Mouse (Mus musculus) lung, embryonic 14.5 days (tissue): ENCODE data around the gene Ncdn. TPM values are rescaled to one million over a fixed set of nuclear protein-coding genes. Genes with fewer than 3 reads are reported as not detected.
A peak's percentile ranks its signal among the peaks of the same experiment; 100 is the strongest.

Source experiments
- ATAC-seq: fragments of 200-750 bp; cut with Nextera tagmentation; 2 replicates; pipeline ENCODE4 v1.8.0; 2017; ENCODE audit warnings: mild to moderate bottlenecking, moderate TSS enrichment, moderate library complexity; ENCODE audit not compliant: insufficient read depth
- DNase-seq: peaks from one replicate; pipeline ENCODE4 v3.0.0-alpha.2; 2015
- H3K27ac ChIP-seq: fragments of 300-500 bp; sonication (generic); 2 replicates; pipeline ENCODE4 v1.5.1; 2014; ENCODE audit warnings: low read depth, mild to moderate bottlenecking, moderate library complexity
- H3K27me3 ChIP-seq: fragments of 300-500 bp; sonication (generic); 2 replicates; pipeline ENCODE4 v1.6.1; 2014; ENCODE audit warnings: low read length, control low read depth; ENCODE audit not compliant: insufficient read depth
- H3K36me3 ChIP-seq: fragments of 300-500 bp; sonication (generic); 2 replicates; pipeline ENCODE4 v1.6.1; 2014; ENCODE audit warnings: control low read depth; ENCODE audit not compliant: insufficient read depth
- H3K4me1 ChIP-seq: fragments of 300-500 bp; sonication (generic); 2 replicates; pipeline ENCODE4 v1.6.1; 2014; ENCODE audit warnings: antibody characterized with exemption, control low read depth; ENCODE audit not compliant: insufficient read depth
- H3K4me2 ChIP-seq: fragments of 300-500 bp; sonication (generic); 2 replicates; pipeline ENCODE4 v1.6.1; 2014; ENCODE audit warnings: mild to moderate bottlenecking
- H3K4me3 ChIP-seq: fragments of 300-500 bp; sonication (generic); 2 replicates; pipeline ENCODE4 v1.5.1; 2014; ENCODE audit warnings: low read depth, low read length
- H3K9ac ChIP-seq: fragments of 300-500 bp; sonication (generic); 2 replicates; pipeline ENCODE4 v1.6.1; 2014
- H3K9me3 ChIP-seq: fragments of 300-500 bp; sonication (generic); 2 replicates; pipeline ENCODE4 v1.6.1; 2016; ENCODE audit warnings: low read depth, low read length, control low read depth
- CTCF ChIP-seq: IDR thresholded peaks from 2 replicates; pipeline ENCODE4 v1.5.1; 2016; ENCODE audit warnings: antibody characterized with exemption, low read depth
- WGBS: fragments of 180-500 bp; shearing (Covaris S2); extraction: QIAGEN DNeasy Blood & Tissue Kit; methylation state at CpG from one replicate; pipeline ENCODE4 v1.1.7; 2014; 5-methylcytosine and 5-hydroxymethylcytosine counted together
- polyA plus RNA-seq: library from polyadenylated mRNA; unstranded; fragments of >200 nt; fragmentation: Nextera tagmentation; extraction: Ambion mirVana; gene quantifications from 2 replicates; pipeline ENCODE4 v1.2.1, GENCODE M21; 2014

The Ncdn gene
- polyA plus RNA-seq, 1 experiment from 2014 or later = 30.4 TPM

GRCm38 (mm10) chr4:126745506-126746193, 7.6 kb downstream of the Ncdn start:
- WGBS = 44% methylated on average over 13 of the region's 13 CpGs
- H3K4me3 ChIP-seq = no peak overlapping the region
- no peaks in the 10 kb centered on the region for H3K4me1 ChIP-seq
- H3K36me3 ChIP-seq = peaks cover 63% of the 10 kb centered on the region
- ATAC-seq (no peak), DNase-seq (peak; percentile 76)
- H3K9me3 ChIP-seq = no peaks in the 10 kb centered on the region
- H3K4me2 ChIP-seq = no peak overlapping the region
- no peak overlapping the region for H3K9ac ChIP-seq
- H3K27me3 ChIP-seq = no peaks in the 10 kb centered on the region
- peak; percentile 70 for TF ChIP-seq CTCF
- no peak overlapping the region for H3K27ac ChIP-seq

- no peak for TF ChIP-seq CTCF
- no peaks in the 10 kb centered on the region for H3K9me3 ChIP-seq
- no peak for ATAC-seq
- H3K36me3 ChIP-seq = peaks cover 55% of the 10 kb centered on the region
- DNase-seq = no peak
- no peak overlapping the region for H3K9ac ChIP-seq
- H3K27me3 ChIP-seq = no peaks in the 10 kb centered on the region
- H3K4me3 ChIP-seq = no peak overlapping the region
- H3K4me1 ChIP-seq = no peaks in the 10 kb centered on the region
- 89% methylated on average over 14 of the region's 14 CpGs for WGBS
- H3K27ac ChIP-seq = no peak overlapping the region
- H3K4me2 ChIP-seq = no peak overlapping the region
These were observed 8.4 kb downstream of the Ncdn start for GRCm38 (mm10) chr4:126744831-126745230.

GRCm38 (mm10) chr4:126743713-126744112, 9.5 kb downstream of the Ncdn start:
- DNase-seq (no peak), ATAC-seq (no peak)
- peaks cover 44% of the 10 kb centered on the region for H3K36me3 ChIP-seq
- H3K4me3 ChIP-seq = no peak overlapping the region
- no peak overlapping the region for H3K4me2 ChIP-seq
- H3K27me3 ChIP-seq = peaks cover 9% of the 10 kb centered on the region; the same call in 1 of the 2 replicates
- TF ChIP-seq CTCF = no peak
- no peak overlapping the region for H3K27ac ChIP-seq
- WGBS = 15% methylated on average over 11 of the region's 11 CpGs
- no peak overlapping the region for H3K9ac ChIP-seq
- H3K4me1 ChIP-seq = no peaks in the 10 kb centered on the region
- no peaks in the 10 kb centered on the region for H3K9me3 ChIP-seq

- DNase-seq (no peak), ATAC-seq (no peak)
- H3K4me3 ChIP-seq = no peak overlapping the region
- no peak overlapping the region for H3K27ac ChIP-seq
- 61% methylated on average over 2 of the region's 2 CpGs for WGBS
- no peak overlapping the region for H3K4me2 ChIP-seq
- no peak for TF ChIP-seq CTCF
- H3K36me3 ChIP-seq = peaks cover 38% of the 10 kb centered on the region
- H3K9ac ChIP-seq = no peak overlapping the region
- H3K4me1 ChIP-seq = no peaks in the 10 kb centered on the region
- peaks cover 15% of the 10 kb centered on the region; the same call in 1 of the 2 replicates for H3K27me3 ChIP-seq
- no peaks in the 10 kb centered on the region for H3K9me3 ChIP-seq
These were observed 10.3 kb downstream of the Ncdn start for GRCm38 (mm10) chr4:126742976-126743375.

- no peak overlapping the region for H3K4me3 ChIP-seq
- peaks cover 29% of the 10 kb centered on the region for H3K36me3 ChIP-seq
- DNase-seq = peak; percentile 94
- no peak overlapping the region for H3K4me2 ChIP-seq
- H3K4me1 ChIP-seq = no peaks in the 10 kb centered on the region
- no peaks in the 10 kb centered on the region for H3K9me3 ChIP-seq
- ATAC-seq = peak; percentile 76
- H3K27ac ChIP-seq = no peak overlapping the region
- peak; percentile 88 for TF ChIP-seq CTCF
- WGBS = 6% methylated on average over 12 of the region's 12 CpGs
- no peak overlapping the region for H3K9ac ChIP-seq
- H3K27me3 ChIP-seq = peaks cover 25% of the 10 kb centered on the region
These were observed 11.8 kb downstream of the Ncdn start for GRCm38 (mm10) chr4:126741448-126741847.

GRCm38 (mm10) chr4:126739966-126740676, 13.1 kb downstream of the Ncdn start:
- Histone ChIP-seq H3K4me2 (no peak overlapping the region), H3K27me3 (peaks cover 38% of the 10 kb centered on the region), H3K4me1 (peaks cover 2% of the 10 kb centered on the region; the same call in 1 of the 2 replicates), H3K4me3 (no peak overlapping the region), H3K9me3 (no peaks in the 10 kb centered on the region), H3K9ac (no peak overlapping the region), H3K27ac (no peak overlapping the region), H3K36me3 (peaks cover 15% of the 10 kb centered on the region)
- WGBS = 18% methylated on average over 10 of the region's 10 CpGs
- DNase-seq (no peak), ATAC-seq (no peak)
- TF ChIP-seq CTCF = peak; percentile 43

GRCm38 (mm10) chr4:126736001-126736414, 17.2 kb downstream of the Ncdn start, which contains the start of gene Tfap2e:
Gene Tfap2e (minus strand): TSS chr4:126736240.
- TF ChIP-seq CTCF = no peak
- H3K9ac ChIP-seq = no peak within 1 kb of the TSS; the same call in 1 of the 2 replicates
- H3K27ac ChIP-seq = no peak within 1 kb of the TSS
- 1% methylated on average over 32 of the region's 32 CpGs for WGBS
- peaks cover 78% of the 10 kb centered on the region for H3K27me3 ChIP-seq
- H3K36me3 ChIP-seq = no peaks in the 10 kb centered on the region
- H3K4me1 ChIP-seq = peaks cover 2% of the 10 kb centered on the region; the same call in 1 of the 2 replicates
- peak; percentile 64; the same call in 1 of the 2 replicates for ATAC-seq
- peak within 1 kb of the TSS; percentile 33 for H3K4me3 ChIP-seq
- H3K4me2 ChIP-seq = peak within 1 kb of the TSS; percentile 56
- DNase-seq = peak; percentile 79
- H3K9me3 ChIP-seq = no peaks in the 10 kb centered on the region
